In genomic region chr16:91001098-91001497, GRCm38 (mm10) we compare ENCODE assay signal across 25 mouse cellular contexts. TPM values are rescaled to one million over a fixed set of nuclear protein-coding genes. Genes with fewer than 3 reads are reported as not detected.
DNase-seq lines count a peak whose midpoint lies in the region; ATAC-seq and TF ChIP-seq lines count a peak whose summit lies in the region.
"Had no signal": no experiment of that assay in that cellular context is flagged by ENCODE, and none has a peak within 500 bp of the region (broad histone marks: within the 10 kb centered on the region; RNA-seq: fewer than 3 reads in every experiment).

No protein-coding gene starts in this region.

- peaks cover 32% of the 10 kb centered on the region for H3K4me1 ChIP-seq in bone marrow macrophage, adult 2 months (ENCODE audit: control insufficient read depth, insufficient read depth, low read length)
- H3K4me1 ChIP-seq: embryonic facial prominence, embryonic 12.5 days had no signal

- ATAC-seq in megakaryocyte, adult 5-6 weeks (ENCODE audit: poor library complexity, severe bottlenecking), result peak; percentile 92
- ATAC-seq: activated CD4-positive, CD25-positive, alpha-beta regulatory T cell, adult 4 months; forebrain, embryonic 16.5 days; hindbrain, postnatal 0 days had no signal

- no peak for TF ChIP-seq POLR2A in bone marrow macrophage, adult 2 months (IDR thresholded peaks at IDR 0.05; ENCODE audit: borderline replicate concordance, low read depth, low read length)

- TF ChIP-seq CTCF in layer of hippocampus, adult 2 months (conservative IDR thresholded peaks at IDR 0.05), result no peak
- TF ChIP-seq CTCF in bone marrow macrophage, adult 2 months (IDR thresholded peaks at IDR 0.05; ENCODE audit: low read depth, low read length), result no peak

- H3K4me3 ChIP-seq in layer of hippocampus, adult 2 months, result no peak overlapping the region
- 0 out of 2 replicates have a peak overlapping the region, but pooled peaks have one; percentile 4 for H3K4me3 ChIP-seq in bone marrow macrophage, adult 2 months (ENCODE audit: insufficient read depth, low read length)
- H3K4me3 ChIP-seq: embryonic facial prominence, embryonic 12.5 days; erythroblast, embryonic 14.5 days; gastrocnemius, adult 2 months; heart, adult 2 months; liver, embryonic 13.5 days; midbrain, embryonic 10.5 days had no signal

- DNase-seq in layer of hippocampus, adult 2 months (ENCODE audit: low spot score in 2 of 2), result no peak
- DNase-seq in layer of hippocampus, adult 9-11 months, result no peak
- DNase-seq in B cell, adult 2 months, result peak; percentile 21 to 31
- DNase-seq in urinary bladder, postnatal 14 days (ENCODE audit: low spot score), result no peak
- no peak for DNase-seq in adrenal gland, postnatal 10 days
- no peak for DNase-seq in ovary, adult 18-20 months (ENCODE audit: low spot score)
- DNase-seq: adrenal gland, postnatal 14 days; cerebellum, adult 8-10 months; gastrocnemius, adult 2 months; heart, adult 2 months; heart, postnatal 36 days; kidney, adult 2 months; kidney, postnatal 10 days; left cerebral cortex, postnatal 4 days; liver, embryonic 13.5 days; lung, postnatal 14 days; right cerebral cortex, adult 18-20 months had no signal

- 0 out of 2 replicates have a peak overlapping the region, but pooled peaks have one; percentile 72 for H3K27ac ChIP-seq in layer of hippocampus, adult 2 months
- peak overlapping the region; percentile 86 for H3K27ac ChIP-seq in bone marrow macrophage, adult 2 months (ENCODE audit: insufficient read depth, low read depth, low read length)
- H3K27ac ChIP-seq: embryonic facial prominence, embryonic 12.5 days; gastrocnemius, adult 2 months; heart, adult 2 months; hindbrain, postnatal 0 days; liver, embryonic 13.5 days; midbrain, embryonic 10.5 days had no signal

RNA-seq across cellular contexts. Expression of gene Synj1, which starts 10.0 kb away (rescaled TPM):
- total RNA-seq in layer of hippocampus, adult 2 months (2021), result 100 to 1,000 TPM; 424 to 431 TPM
- 91.7 and 118 TPM in 2 replicates for polyA plus RNA-seq in bone marrow macrophage, adult 2 months (2012; ENCODE audit: insufficient read depth, insufficient read length, missing spikeins)
- 95.7 and 105 TPM in 2 replicates for total RNA-seq in megakaryocyte, adult 5-6 weeks (2015)
- total RNA-seq in megakaryocyte, adult 5-6 weeks (2017), result 44.6 and 61.5 TPM in 2 replicates
- 10 to 100 TPM; 30.1 to 30.2 TPM for total RNA-seq in adrenal gland, postnatal 10 days (2021)

RNA-seq across cellular contexts. Expression of gene Paxbp1, which starts 43.2 kb away (rescaled TPM):
- 10 to 100 TPM; 73.6 to 90.7 TPM for total RNA-seq in layer of hippocampus, adult 2 months (2021)
- 91.7 and 108 TPM in 2 replicates for polyA plus RNA-seq in bone marrow macrophage, adult 2 months (2012; ENCODE audit: insufficient read depth, insufficient read length, missing spikeins)
- total RNA-seq in megakaryocyte, adult 5-6 weeks (2015), result 71.3 and 81.9 TPM in 2 replicates
- total RNA-seq in megakaryocyte, adult 5-6 weeks (2017), result 68.3 and 79.2 TPM in 2 replicates
- 10 to 100 TPM; 35.3 to 55.6 TPM for total RNA-seq in adrenal gland, postnatal 10 days (2021)

Comparison
In these comparisons a context has a peak if more than half of its experiments do, and no peak if none do; other contexts are left out.
1. DNase-seq: peak in B cell, adult 2 months (2 of 2); none in layer of hippocampus, adult 2 months (0 of 2), layer of hippocampus, adult 9-11 months (single experiment), urinary bladder, postnatal 14 days (single experiment), adrenal gland, postnatal 10 days (single experiment) and ovary, adult 18-20 months (single experiment).
2. RNA of gene Synj1, which starts 10.0 kb away (total RNA-seq): 424 to 431 TPM in layer of hippocampus, adult 2 months; 44.6 to 105 TPM in megakaryocyte, adult 5-6 weeks and 30.1 to 30.2 TPM in adrenal gland, postnatal 10 days; every median in the first group is over 4 times any median in the second.